Mouse (Mus musculus) cerebellum, adult 2 months (tissue): ENCODE measurements around the gene Tm7sf3.

Source experiments
- CTCF ChIP-seq: fragments of 200-500 bp; IDR thresholded peaks from 2 replicates; pipeline ENCODE4 v1.5.1; 2011; ENCODE audit warnings: low read depth, mild to moderate bottlenecking, control low read depth, low read length, moderate library complexity, borderline replicate concordance; ENCODE audit not compliant: insufficient read depth
- POLR2A ChIP-seq: fragments of 200-500 bp; IDR thresholded peaks from 2 replicates; pipeline ENCODE4 v1.6.1; 2011; ENCODE audit warnings: low read length, control low read depth, borderline replicate concordance; ENCODE audit not compliant: insufficient read depth

GRCm38 (mm10) chr6:146633629-146634014 is 9.0 kb downstream of the Tm7sf3 start:
- TF ChIP-seq CTCF = no peak
- TF ChIP-seq POLR2A = no peak; the same call in 1 of the 2 replicates
